Mouse (Mus musculus): ENCODE data around the gene Klra3.

GRCm38 (mm10) chr6:130287984-130288649 lies 49.3 kb downstream of the Klra3 start:
- TF ChIP-seq CTCF (IDR thresholded peaks at IDR 0.05; ENCODE audit: low read depth) (no peak), EP300 (optimal IDR thresholded peaks at IDR 0.05) (no peak)
